Mouse (Mus musculus) C2C12 (cell line): ENCODE measurements around the gene Msl2.

ENCODE experiments used
- CTCF ChIP-seq: IDR thresholded peaks from one replicate; pipeline ENCODE4 v1.5.1; 2011; ENCODE audit not compliant: control insufficient read depth, insufficient read depth, insufficient read length
- MAX ChIP-seq: IDR thresholded peaks from one replicate; pipeline ENCODE4 v1.6.1; 2011; ENCODE audit warnings: mild to moderate bottlenecking, control low read depth
- MYOD1 ChIP-seq: IDR thresholded peaks from one replicate; pipeline ENCODE4 v1.6.1; 2011; ENCODE audit warnings: low read depth; ENCODE audit not compliant: control insufficient read depth, insufficient read length
- MYOG ChIP-seq: IDR thresholded peaks from one replicate; pipeline ENCODE4 v1.6.1; 2011; ENCODE audit not compliant: control insufficient read depth, insufficient read length; ENCODE audit errors: extremely low read depth
- USF1 ChIP-seq: IDR thresholded peaks from one replicate; pipeline ENCODE4 v1.6.1; 2011; ENCODE audit warnings: low read depth, mild to moderate bottlenecking, control low read depth, moderate library complexity

- TF ChIP-seq CTCF, result no peak
- no peak for TF ChIP-seq USF1
- no peak for TF ChIP-seq MYOG
- TF ChIP-seq MYOD1, result no peak
- TF ChIP-seq MAX, result no peak
These were observed 31.7 kb upstream of the Msl2 start for GRCm38 (mm10) chr9:101042249-101042648.
